Mouse (Mus musculus) MEL (cell line): ENCODE results near the gene Uqcc1. TPM values are rescaled to one million over a fixed set of nuclear protein-coding genes. Genes with fewer than 3 reads are reported as not detected.

ENCODE experiments used
- DNase-seq: peaks from one replicate; pipeline ENCODE4 v3.0.0; 2011; ENCODE audit warnings: low read depth, low spot score
- H3K27ac ChIP-seq: 2 replicates; pipeline ENCODE4 v1.5.1; 2012; ENCODE audit warnings: low read depth, mild to moderate bottlenecking, control low read depth, low read length, moderate library complexity; ENCODE audit not compliant: control insufficient read depth
- H3K27me3 ChIP-seq, 2 experiments: fragments of 150-350 bp in 1 of 2; sonication (generic) in 1 of 2; 2 replicates each; pipeline ENCODE4 v1.6.1; 2012; ENCODE audit warnings: low read length in 2 of 2, mild to moderate bottlenecking in 2 of 2, improper control_type of control experiment in 1 of 2, moderate library complexity in 1 of 2; ENCODE audit not compliant: insufficient read depth in 2 of 2, control insufficient read depth in 1 of 2
- H3K36me3 ChIP-seq, 2 experiments: 2 replicates each; pipeline ENCODE4 v1.6.1; 2012 to 2014; ENCODE audit warnings: low read length in 2 of 2, improper control_type of control experiment in 1 of 2, inconsistent platforms in 1 of 2, mild to moderate bottlenecking in 1 of 2; ENCODE audit not compliant: insufficient read depth in 2 of 2, control insufficient read depth in 1 of 2
- H3K4me1 ChIP-seq, 2 experiments: fragments of 150-350 bp in 1 of 2; sonication (generic) in 1 of 2; 2 replicates each; pipeline ENCODE4 v1.6.1; 2012; ENCODE audit warnings: low read length in 2 of 2, improper control_type of control experiment in 1 of 2, mild to moderate bottlenecking in 1 of 2; ENCODE audit not compliant: insufficient read depth in 2 of 2, control insufficient read depth in 1 of 2
- H3K4me3 ChIP-seq, 2 experiments: fragments of 150-350 bp in 1 of 2; sonication (generic) in 1 of 2; 2 replicates each; pipeline ENCODE4 v1.5.1; 2012; ENCODE audit warnings: low read depth in 2 of 2, low read length in 2 of 2, mild to moderate bottlenecking in 2 of 2, moderate library complexity in 2 of 2, control low read depth in 1 of 2, improper control_type of control experiment in 1 of 2; ENCODE audit not compliant: control insufficient read depth in 1 of 2, insufficient read depth in 1 of 2
- H3K79me2 ChIP-seq: 2 replicates; pipeline ENCODE4 v1.6.1; 2012; ENCODE audit warnings: mild to moderate bottlenecking, low read length, moderate library complexity; ENCODE audit not compliant: control insufficient read depth, poor library complexity, insufficient read depth
- H3K9ac ChIP-seq: 2 replicates; pipeline ENCODE4 v1.6.1; 2012; ENCODE audit warnings: low read depth, mild to moderate bottlenecking, control low read depth, low read length, moderate library complexity; ENCODE audit not compliant: control insufficient read depth, poor library complexity, severe bottlenecking
- H3K9me3 ChIP-seq: fragments of 150-350 bp; sonication (generic); replicated peaks from 2 replicates; pipeline ENCODE4 v1.6.1; 2012; ENCODE audit warnings: mild to moderate bottlenecking, low read length, improper control_type of control experiment, moderate library complexity; ENCODE audit not compliant: insufficient read depth
- CHD1 ChIP-seq: IDR thresholded peaks from 2 replicates; pipeline ENCODE4 v1.6.1; 2012; ENCODE audit warnings: low read depth, mild to moderate bottlenecking, inconsistent platforms, low read length, improper control_type of control experiment
- CHD2 ChIP-seq: IDR thresholded peaks from 2 replicates; pipeline ENCODE4 v1.6.1; 2011; ENCODE audit warnings: low read length, improper control_type of control experiment
- ELF1 ChIP-seq: IDR thresholded peaks from 2 replicates; pipeline ENCODE4 v1.6.1; 2014; ENCODE audit warnings: low read depth, mild to moderate bottlenecking, inconsistent platforms, low read length, improper control_type of control experiment, moderate library complexity
- ETS1 ChIP-seq: IDR thresholded peaks from 2 replicates; pipeline ENCODE4 v1.6.1; 2012; ENCODE audit warnings: low read depth, mild to moderate bottlenecking, inconsistent platforms, low read length, improper control_type of control experiment, moderate library complexity
- GABPA ChIP-seq: IDR thresholded peaks from 2 replicates; pipeline ENCODE4 v1.6.1; 2012; ENCODE audit warnings: low read depth, mild to moderate bottlenecking, inconsistent platforms, low read length, improper control_type of control experiment, moderate library complexity
- MAFK ChIP-seq: IDR thresholded peaks from 2 replicates; pipeline ENCODE4 v1.6.1; 2011; ENCODE audit warnings: low read depth, mild to moderate bottlenecking, low read length, improper control_type of control experiment, borderline replicate concordance
- MAZ ChIP-seq: IDR thresholded peaks from 2 replicates; pipeline ENCODE4 v1.6.1; 2012; ENCODE audit warnings: low read depth, mild to moderate bottlenecking, inconsistent platforms, low read length, improper control_type of control experiment
- MXI1 ChIP-seq: IDR thresholded peaks from 2 replicates; pipeline ENCODE4 v1.6.1; 2011; ENCODE audit warnings: mild to moderate bottlenecking, low read depth, low read length, improper control_type of control experiment
- NRF1 ChIP-seq: IDR thresholded peaks from 2 replicates; pipeline ENCODE4 v1.6.1; 2014; ENCODE audit warnings: low read depth, mild to moderate bottlenecking, inconsistent platforms, low read length, improper control_type of control experiment, moderate library complexity; ENCODE audit not compliant: poor library complexity, insufficient read depth, severe bottlenecking
- POLR2A ChIP-seq, 2 experiments: IDR thresholded peaks; 2 replicates each; pipeline ENCODE4 v1.6.1; 2011 to 2012; ENCODE audit warnings: low read length in 2 of 2, mild to moderate bottlenecking in 2 of 2, control low read depth in 1 of 2, improper control_type of control experiment in 1 of 2, low read depth in 1 of 2, moderate library complexity in 1 of 2; ENCODE audit not compliant: control insufficient read depth in 1 of 2, insufficient read depth in 1 of 2, poor library complexity in 1 of 2
- POLR2AphosphoS2 ChIP-seq: IDR thresholded peaks from 2 replicates; pipeline ENCODE4 v1.6.1; 2011; ENCODE audit warnings: low read length, improper control_type of control experiment
- RCOR1 ChIP-seq: IDR thresholded peaks from 2 replicates; pipeline ENCODE4 v1.6.1; 2012; ENCODE audit warnings: low read depth, mild to moderate bottlenecking, inconsistent platforms, low read length, improper control_type of control experiment
- SIN3A ChIP-seq: IDR thresholded peaks from 2 replicates; pipeline ENCODE4 v1.6.1; 2012; ENCODE audit warnings: low read length, improper control_type of control experiment, inconsistent platforms
- SMC3 ChIP-seq: IDR thresholded peaks from 2 replicates; pipeline ENCODE4 v1.6.1; 2011; ENCODE audit warnings: low read depth, low read length, improper control_type of control experiment
- TBP ChIP-seq: IDR thresholded peaks from 2 replicates; pipeline ENCODE4 v1.8.0; 2011; ENCODE audit warnings: low read depth, low read length, improper control_type of control experiment
- TCF12 ChIP-seq: IDR thresholded peaks from 2 replicates; pipeline ENCODE4 v1.6.1; 2014; ENCODE audit warnings: low read depth, mild to moderate bottlenecking, inconsistent platforms, low read length, improper control_type of control experiment, moderate library complexity
- UBTF ChIP-seq: IDR thresholded peaks from 2 replicates; pipeline ENCODE4 v1.6.1; 2012; ENCODE audit warnings: low read depth, mild to moderate bottlenecking, inconsistent platforms, low read length, improper control_type of control experiment, moderate library complexity, borderline replicate concordance; ENCODE audit not compliant: insufficient read depth
- USF1 ChIP-seq: IDR thresholded peaks from 2 replicates; pipeline ENCODE4 v1.6.1; 2014; ENCODE audit warnings: low read depth, mild to moderate bottlenecking, inconsistent platforms, low read length, improper control_type of control experiment, moderate library complexity
- USF2 ChIP-seq, 2 experiments: IDR thresholded peaks; 2 replicates each; pipeline ENCODE4 v1.6.1; 2011 to 2012; ENCODE audit warnings: improper control_type of control experiment in 2 of 2, low read length in 2 of 2, borderline replicate concordance in 1 of 2, inconsistent platforms in 1 of 2, low read depth in 1 of 2, mild to moderate bottlenecking in 1 of 2; ENCODE audit not compliant: insufficient read depth in 1 of 2
- ZKSCAN1 ChIP-seq: IDR thresholded peaks from 2 replicates; pipeline ENCODE4 v1.6.1; 2012; ENCODE audit warnings: low read depth, mild to moderate bottlenecking, inconsistent platforms, low read length, improper control_type of control experiment, moderate library complexity
- polyA plus RNA-seq, 2 experiments: library from polyadenylated mRNA; stranded (reverse) in 1 of 2; unstranded in 1 of 2; fragments of >175 nt in 1 of 2; fragments of >200 nt in 1 of 2; gene quantifications; 2 replicates each; pipeline versions ENCODE4 v1.2.1 to v1.2.4; 2012; ENCODE audit warnings: low replicate concordance in 2 of 2, low read depth in 1 of 2; ENCODE audit not compliant: insufficient read length in 2 of 2, insufficient read depth in 1 of 2, missing spikeins in 1 of 2
- total RNA-seq: library from RNA; depleted of rRNA; stranded (reverse); fragments of 300-350 nt; gene quantifications from 2 replicates; pipeline ENCODE4 v1.2.3, GENCODE M21; 2012

Uqcc1 gene
- total and polyA plus RNA-seq, 3 experiments = 61.0 to 83.1 TPM; not detected in 1

- peak; percentile 95 for TF ChIP-seq ELF1
- no peak for TF ChIP-seq GABPA
- no peak for TF ChIP-seq ZKSCAN1
- TF ChIP-seq MAZ = peak; percentile 93
- TF ChIP-seq CHD1 = 0 out of 2 replicates have a peak, but pooled peaks have one; percentile 3
- TF ChIP-seq TCF12 = peak; percentile 72; the same call in 1 of the 2 replicates
- TF ChIP-seq UBTF = no peak
- TF ChIP-seq ETS1 = peak; percentile 54; the same call in 1 of the 2 replicates
- peak; percentile 55 for TF ChIP-seq NRF1
- peak; percentile 87 for TF ChIP-seq POLR2AphosphoS2
- no peak for TF ChIP-seq USF2 (IDR thresholded peaks at IDR 0.05; ENCODE audit: borderline replicate concordance in 1 of 2, insufficient read depth in 1 of 2, low read depth in 1 of 2, low read length in 2 of 2)
- TF ChIP-seq USF1 = no peak
- TF ChIP-seq MAFK = no peak
Observed at GRCm38 (mm10) chr2:155826630-155827424, 103.3 kb downstream of the Uqcc1 start, which contains the start of gene Eif6 (continued).

DNA sequence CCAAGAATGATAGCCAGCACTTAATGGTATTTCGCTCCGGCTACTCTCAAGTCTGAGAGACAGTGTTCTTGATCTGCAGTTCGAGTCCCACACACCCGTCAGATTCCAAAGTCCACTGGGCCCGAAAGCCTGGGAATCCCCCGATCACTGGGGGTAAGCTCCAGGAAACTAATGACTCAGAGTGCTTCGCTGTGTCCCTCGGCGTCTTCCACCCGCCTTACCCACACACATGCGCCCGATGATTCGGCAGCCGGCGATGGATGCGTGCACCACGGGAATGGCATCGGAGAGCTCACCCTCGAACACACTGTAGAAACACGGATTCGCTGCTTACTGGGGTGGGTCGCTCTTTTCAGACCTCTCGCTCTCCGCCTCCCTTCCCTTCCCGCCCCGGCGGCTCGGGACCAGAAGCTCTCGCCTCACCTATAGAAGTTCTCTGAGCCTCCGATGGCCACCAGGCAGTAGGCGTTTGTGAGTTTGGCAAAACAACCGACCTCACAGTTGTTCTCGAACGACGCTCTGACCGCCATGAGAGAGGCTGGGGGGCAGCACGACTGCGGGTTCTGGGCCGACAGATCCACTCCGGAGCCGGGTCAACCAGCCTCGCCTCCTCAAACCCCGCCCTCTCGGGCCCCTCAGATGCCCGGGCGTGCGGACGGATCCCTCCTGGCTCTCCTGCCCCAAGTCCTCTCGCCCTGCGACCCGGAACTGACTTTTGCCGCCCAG, 104.0 kb downstream of the Uqcc1 start:
- peak overlapping the region; percentile 98 for H3K9ac ChIP-seq
- no peaks in the 10 kb centered on the region for H3K9me3 ChIP-seq
- H3K36me3 ChIP-seq = peaks cover 10 to 11% of the 10 kb centered on the region in 2 experiments
- peak overlapping the region; percentile 86 for H3K27ac ChIP-seq
- TF ChIP-seq TBP = no peak
- no peak for TF ChIP-seq TCF12
- no peak for TF ChIP-seq MAZ
- TF ChIP-seq POLR2A (IDR thresholded peaks at IDR 0.05; ENCODE audit: control insufficient read depth in 1 of 2, insufficient read depth in 1 of 2, low read depth in 1 of 2, low read length in 2 of 2, poor library complexity in 1 of 2) = no peak; a peak in 1 of 4 replicates
- TF ChIP-seq CHD2 = no peak
- TF ChIP-seq SMC3 = no peak
- TF ChIP-seq MXI1 = no peak
- no peak for TF ChIP-seq UBTF
- no peak for TF ChIP-seq ZKSCAN1
- TF ChIP-seq RCOR1 = no peak
- TF ChIP-seq SIN3A = no peak
- H3K27me3 ChIP-seq = no peaks in the 10 kb centered on the region
- peak overlapping the region; percentile 66 to 94 for H3K4me3 ChIP-seq
- H3K79me2 ChIP-seq = peaks cover 30% of the 10 kb centered on the region
- H3K4me1 ChIP-seq = peaks cover 2 to 9% of the 10 kb centered on the region in 2 experiments; a peak in 3 of 4 replicates
- peak; percentile 60 for DNase-seq
